Mouse (Mus musculus): ENCODE results near the gene D1Ertd622e. TPM values are rescaled to one million over a fixed set of nuclear protein-coding genes. Genes with fewer than 3 reads are reported as not detected.

D1Ertd622e gene
- polyA plus RNA-seq, 1 experiment from 2014 or later, result 20.0 TPM

- no peak overlapping the region for H3K4me3 ChIP-seq (replicated peaks)
- no peak overlapping the region for H3K27ac ChIP-seq
- 73% methylated on average over 5 of the region's 5 CpGs for WGBS
- H3K4me1 ChIP-seq (replicated peaks), result no peaks in the 10 kb centered on the region
- H3K36me3 ChIP-seq, result no peaks in the 10 kb centered on the region
- H3K9ac ChIP-seq, result no peak overlapping the region
- H3K9me3 ChIP-seq, result no peaks in the 10 kb centered on the region
- no peak for ATAC-seq
- H3K4me2 ChIP-seq (replicated peaks), result no peak overlapping the region
- no peaks in the 10 kb centered on the region for H3K27me3 ChIP-seq (replicated peaks)
Measured at GRCm38 (mm10) chr1:97630146-97630545, 31.7 kb downstream of the D1Ertd622e start.

DNA sequence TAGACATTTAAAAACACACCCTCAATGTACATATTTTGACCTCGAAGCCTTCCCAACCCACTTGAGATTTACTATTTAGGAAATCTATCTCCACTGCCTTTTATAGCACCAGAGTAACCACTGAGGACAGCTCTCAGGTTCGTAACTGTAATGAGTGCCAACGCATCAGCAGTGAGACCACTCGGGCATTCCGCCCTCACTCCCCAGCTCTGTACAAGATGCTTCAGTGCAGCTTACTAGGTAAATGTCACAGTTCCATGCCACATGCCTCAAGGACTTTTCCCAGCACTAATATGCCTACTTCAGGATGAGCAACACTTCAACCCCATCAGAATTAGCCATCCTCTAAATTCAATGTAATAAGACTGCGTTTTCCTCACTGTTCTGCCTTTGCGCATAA, 33.0 kb downstream of the D1Ertd622e start:
- H3K9me3 ChIP-seq, result no peaks in the 10 kb centered on the region
- H3K27ac ChIP-seq, result no peak overlapping the region
- no peaks in the 10 kb centered on the region for H3K4me1 ChIP-seq (replicated peaks)
- H3K36me3 ChIP-seq, result no peaks in the 10 kb centered on the region
- no peaks in the 10 kb centered on the region for H3K27me3 ChIP-seq (replicated peaks)
- H3K4me2 ChIP-seq (replicated peaks), result no peak overlapping the region
- no peak overlapping the region for H3K9ac ChIP-seq
- 87% methylated on average over 7 of the region's 7 CpGs for WGBS
- no peak for ATAC-seq
- H3K4me3 ChIP-seq (replicated peaks), result no peak overlapping the region

- Histone ChIP-seq H3K9me3 (no peaks in the 10 kb centered on the region), H3K9ac (no peak overlapping the region), H3K4me1 (replicated peaks) (no peaks in the 10 kb centered on the region), H3K4me2 (replicated peaks) (no peak overlapping the region), H3K27me3 (replicated peaks) (no peaks in the 10 kb centered on the region), H3K27ac (no peak overlapping the region), H3K4me3 (replicated peaks) (no peak overlapping the region), H3K36me3 (no peaks in the 10 kb centered on the region)
- 92% methylated on average over 8 of the region's 8 CpGs for WGBS
- ATAC-seq, result no peak
Measured at GRCm38 (mm10) chr1:97628016-97628415, 33.9 kb downstream of the D1Ertd622e start.

GRCm38 (mm10) chr1:97625427-97625826, 36.4 kb downstream of the D1Ertd622e start:
- H3K27ac ChIP-seq, result no peak overlapping the region
- WGBS, result 61% methylated on average over 6 of the region's 6 CpGs
- H3K9me3 ChIP-seq, result no peaks in the 10 kb centered on the region
- no peaks in the 10 kb centered on the region for H3K27me3 ChIP-seq (replicated peaks)
- no peak overlapping the region for H3K4me3 ChIP-seq (replicated peaks)
- no peaks in the 10 kb centered on the region for H3K4me1 ChIP-seq (replicated peaks)
- H3K4me2 ChIP-seq (replicated peaks), result no peak overlapping the region
- ATAC-seq, result no peak
- H3K9ac ChIP-seq, result no peak overlapping the region
- no peaks in the 10 kb centered on the region for H3K36me3 ChIP-seq

- H3K27me3 ChIP-seq (replicated peaks), result no peaks in the 10 kb centered on the region
- no peak overlapping the region for H3K27ac ChIP-seq
- H3K9me3 ChIP-seq, result no peaks in the 10 kb centered on the region
- H3K9ac ChIP-seq, result no peak overlapping the region
- ATAC-seq, result no peak
- WGBS, result 59% methylated on average over 2 of the region's 2 CpGs
- H3K4me1 ChIP-seq (replicated peaks), result no peaks in the 10 kb centered on the region
- no peaks in the 10 kb centered on the region for H3K36me3 ChIP-seq
- no peak overlapping the region for H3K4me2 ChIP-seq (replicated peaks)
- H3K4me3 ChIP-seq (replicated peaks), result no peak overlapping the region
Measured at GRCm38 (mm10) chr1:97624386-97624785, 37.5 kb downstream of the D1Ertd622e start.

- H3K27me3 ChIP-seq (replicated peaks), result no peaks in the 10 kb centered on the region
- WGBS, result 41% methylated on average over 1 of the region's 1 CpGs
- no peaks in the 10 kb centered on the region for H3K4me1 ChIP-seq (replicated peaks)
- H3K9ac ChIP-seq, result no peak overlapping the region
- no peak for ATAC-seq
- H3K4me3 ChIP-seq (replicated peaks), result no peak overlapping the region
- H3K9me3 ChIP-seq, result no peaks in the 10 kb centered on the region
- H3K36me3 ChIP-seq, result no peaks in the 10 kb centered on the region
- H3K27ac ChIP-seq, result no peak overlapping the region
- H3K4me2 ChIP-seq (replicated peaks), result no peak overlapping the region
Measured at GRCm38 (mm10) chr1:97623214-97623856, 38.5 kb downstream of the D1Ertd622e start.

GRCm38 (mm10) chr1:97622574-97623208, 39.2 kb downstream of the D1Ertd622e start:
- no peaks in the 10 kb centered on the region for H3K9me3 ChIP-seq
- no peak overlapping the region for H3K9ac ChIP-seq
- no peaks in the 10 kb centered on the region for H3K27me3 ChIP-seq (replicated peaks)
- H3K4me3 ChIP-seq (replicated peaks), result no peak overlapping the region
- no peaks in the 10 kb centered on the region for H3K36me3 ChIP-seq
- no peak overlapping the region for H3K4me2 ChIP-seq (replicated peaks)
- WGBS, result 33% methylated on average over 5 of the region's 5 CpGs
- H3K27ac ChIP-seq, result no peak overlapping the region
- H3K4me1 ChIP-seq (replicated peaks), result no peaks in the 10 kb centered on the region
- no peak for ATAC-seq

GRCm38 (mm10) chr1:97619621-97620320, 42.1 kb downstream of the D1Ertd622e start:
- H3K4me2 ChIP-seq (replicated peaks), result no peak overlapping the region
- H3K4me3 ChIP-seq (replicated peaks), result no peak overlapping the region
- ATAC-seq, result no peak
- no peaks in the 10 kb centered on the region for H3K27me3 ChIP-seq (replicated peaks)
- WGBS, result 83% methylated on average over 8 of the region's 8 CpGs
- no peaks in the 10 kb centered on the region for H3K9me3 ChIP-seq
- H3K27ac ChIP-seq, result no peak overlapping the region
- no peak overlapping the region for H3K9ac ChIP-seq
- H3K4me1 ChIP-seq (replicated peaks), result no peaks in the 10 kb centered on the region
- H3K36me3 ChIP-seq, result no peaks in the 10 kb centered on the region

DNA sequence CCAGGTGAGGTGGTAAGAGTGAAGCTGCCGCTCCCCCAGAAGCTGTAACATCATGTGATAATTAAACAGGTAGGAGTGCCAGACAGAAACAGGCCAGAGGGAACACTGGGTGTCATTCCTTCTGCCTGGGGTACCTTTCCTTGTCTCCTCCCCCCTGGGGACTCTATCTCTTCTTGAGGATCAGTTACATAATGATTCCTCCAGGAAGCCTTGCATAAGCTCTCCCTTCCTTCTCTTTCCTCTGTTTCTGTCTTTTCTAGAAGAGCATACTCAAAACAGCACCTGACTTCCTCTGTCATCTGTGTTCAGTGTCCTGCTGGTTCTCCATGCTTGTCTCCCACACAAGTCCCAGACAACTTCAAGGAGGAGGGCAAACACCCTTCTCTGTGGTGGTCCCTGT, 46.3 kb downstream of the D1Ertd622e start:
- Histone ChIP-seq H3K27ac (no peak overlapping the region), H3K36me3 (no peaks in the 10 kb centered on the region), H3K27me3 (replicated peaks) (no peaks in the 10 kb centered on the region), H3K4me1 (replicated peaks) (no peaks in the 10 kb centered on the region), H3K4me2 (replicated peaks) (no peak overlapping the region), H3K9ac (no peak overlapping the region), H3K4me3 (replicated peaks) (no peak overlapping the region), H3K9me3 (no peaks in the 10 kb centered on the region)
- no peak for ATAC-seq
- WGBS, result 83% methylated on average over 1 of the region's 1 CpGs

GRCm38 (mm10) chr1:97614531-97615462, 47.1 kb downstream of the D1Ertd622e start:
- Histone ChIP-seq H3K4me3 (replicated peaks) (no peak overlapping the region), H3K4me1 (replicated peaks) (no peaks in the 10 kb centered on the region), H3K9me3 (no peaks in the 10 kb centered on the region), H3K9ac (no peak overlapping the region), H3K36me3 (no peaks in the 10 kb centered on the region), H3K27ac (no peak overlapping the region), H3K27me3 (replicated peaks) (no peaks in the 10 kb centered on the region), H3K4me2 (replicated peaks) (no peak overlapping the region)
- 80% methylated on average over 11 of the region's 11 CpGs for WGBS
- no peak for ATAC-seq

- H3K4me2 ChIP-seq (replicated peaks), result no peak overlapping the region
- no peak overlapping the region for H3K9ac ChIP-seq
- H3K9me3 ChIP-seq, result no peaks in the 10 kb centered on the region
- no peaks in the 10 kb centered on the region for H3K27me3 ChIP-seq (replicated peaks)
- ATAC-seq, result no peak
- H3K27ac ChIP-seq, result no peak overlapping the region
- 79% methylated on average over 2 of the region's 2 CpGs for WGBS
- no peaks in the 10 kb centered on the region for H3K4me1 ChIP-seq (replicated peaks)
- H3K4me3 ChIP-seq (replicated peaks), result no peak overlapping the region
- H3K36me3 ChIP-seq, result no peaks in the 10 kb centered on the region
Measured at GRCm38 (mm10) chr1:97611747-97612146, 50.1 kb downstream of the D1Ertd622e start.

DNA sequence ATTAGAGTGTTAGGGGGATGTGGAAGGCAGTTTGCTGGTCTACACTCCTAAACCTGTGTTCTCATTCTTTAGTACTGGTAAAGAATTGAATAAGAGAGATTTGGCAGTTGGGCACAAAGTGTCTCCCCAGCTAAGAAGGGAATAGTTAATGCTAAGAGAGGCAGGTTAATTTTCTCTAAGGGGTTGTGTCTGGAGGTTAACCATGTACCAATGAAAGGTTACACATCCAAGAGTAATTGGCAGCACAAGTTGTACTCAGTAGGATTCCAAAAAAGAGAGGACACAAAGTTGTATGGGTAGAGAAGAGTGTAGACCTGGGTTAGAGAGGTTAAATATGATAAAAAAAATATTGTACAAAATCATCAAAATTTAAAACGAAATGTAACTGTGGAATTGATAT, 58.5 kb downstream of the D1Ertd622e start:
- no peaks in the 10 kb centered on the region for H3K4me1 ChIP-seq (replicated peaks)
- H3K27me3 ChIP-seq (replicated peaks), result no peaks in the 10 kb centered on the region
- no peak overlapping the region for H3K4me3 ChIP-seq (replicated peaks)
- 67% methylated on average over 1 of the region's 1 CpGs for WGBS
- H3K36me3 ChIP-seq, result no peaks in the 10 kb centered on the region
- no peaks in the 10 kb centered on the region for H3K9me3 ChIP-seq
- H3K27ac ChIP-seq, result no peak overlapping the region
- H3K4me2 ChIP-seq (replicated peaks), result no peak overlapping the region
- no peak for ATAC-seq
- H3K9ac ChIP-seq, result no peak overlapping the region

Data from intestine, embryonic 15.5 days (tissue).